Mouse (Mus musculus) liver, postnatal 0 days (tissue): ENCODE results near the gene Pkhd1.

ENCODE experiments used
- CTCF ChIP-seq: sonication (generic); IDR thresholded peaks from 2 replicates; pipeline ENCODE4 v1.5.1; 2016; ENCODE audit warnings: antibody characterized with exemption, low read depth
- EP300 ChIP-seq: IDR thresholded peaks from 2 replicates; pipeline ENCODE4 v1.6.1; 2016; ENCODE audit warnings: antibody characterized with exemption, low read depth, mild to moderate bottlenecking

DNA sequence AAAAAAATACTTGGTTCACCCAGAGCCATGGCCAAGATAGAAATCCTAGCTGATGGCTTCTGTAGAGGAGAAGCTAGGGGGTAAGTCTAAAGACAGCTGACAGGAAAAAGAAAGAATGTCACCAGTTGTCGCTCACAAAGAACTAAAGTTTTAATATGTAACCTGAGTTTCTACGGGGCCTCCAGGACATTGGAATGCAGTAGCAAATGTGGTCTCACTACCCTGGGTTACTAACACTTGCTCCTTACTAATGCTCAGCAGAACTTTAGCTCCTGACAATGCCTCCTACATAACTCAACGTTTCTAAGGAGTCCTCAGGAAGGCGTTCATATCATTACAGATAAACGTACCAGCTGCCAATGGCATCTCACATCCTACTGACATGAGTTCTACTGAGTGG is 37.2 kb upstream of the Pkhd1 start:
- TF ChIP-seq CTCF (no peak), EP300 (no peak)
